In the genomic region with DNA sequence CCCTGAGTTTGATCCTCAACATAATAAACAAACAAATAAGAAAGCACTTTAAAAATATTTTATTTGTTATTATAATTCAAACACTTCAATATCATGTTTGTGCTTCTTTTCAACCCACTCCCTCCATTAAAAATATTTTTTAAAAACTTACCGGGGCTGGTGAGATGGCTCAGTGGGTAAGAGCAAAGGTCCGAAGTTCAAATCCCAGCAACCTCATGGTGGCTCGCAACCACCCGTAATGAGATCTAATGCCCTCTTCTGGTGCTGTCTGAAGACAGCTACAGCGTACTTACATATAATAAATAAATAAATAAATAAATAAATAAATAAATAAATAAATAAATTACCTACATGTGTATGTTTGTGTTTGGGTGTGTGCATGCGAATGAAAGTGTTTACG, we compare ENCODE assay signal across 33 mouse cellular contexts. TPM values are rescaled to one million over a fixed set of nuclear protein-coding genes. Genes with fewer than 3 reads are reported as not detected.
"Had no signal": no experiment of that assay in that cellular context is flagged by ENCODE, and none has a peak within 500 bp of the region (broad histone marks: within the 10 kb centered on the region; RNA-seq: fewer than 3 reads in every experiment).

No protein-coding gene starts in this region.

- ATAC-seq: hindbrain, postnatal 0 days had no signal

- H3K27ac ChIP-seq: heart, embryonic 13.5 days; hindbrain, embryonic 13.5 days; hindbrain, embryonic 15.5 days; hindbrain, postnatal 0 days; kidney, embryonic 15.5 days; limb, embryonic 13.5 days; limb, embryonic 15.5 days; liver, embryonic 12.5 days had no signal

- H3K4me1 ChIP-seq: hindbrain, embryonic 13.5 days; hindbrain, embryonic 15.5 days; limb, embryonic 13.5 days; limb, embryonic 15.5 days; liver, embryonic 12.5 days had no signal

- H3K4me3 ChIP-seq: heart, adult 2 months; heart, embryonic 13.5 days; heart, embryonic 15.5 days; hindbrain, embryonic 13.5 days; hindbrain, embryonic 15.5 days; kidney, embryonic 15.5 days; limb, embryonic 13.5 days; limb, embryonic 15.5 days; liver, embryonic 12.5 days had no signal

- DNase-seq: layer of hippocampus, postnatal 36 days had no signal

- H3K9me3 ChIP-seq: heart, embryonic 13.5 days; heart, embryonic 15.5 days; hindbrain, embryonic 13.5 days; hindbrain, embryonic 15.5 days; kidney, embryonic 15.5 days; limb, embryonic 13.5 days; limb, embryonic 15.5 days; liver, embryonic 12.5 days had no signal

- H3K9ac ChIP-seq: forebrain, postnatal 0 days; heart, embryonic 13.5 days; heart, embryonic 15.5 days; hindbrain, embryonic 13.5 days; hindbrain, embryonic 15.5 days; kidney, embryonic 15.5 days; limb, embryonic 13.5 days; limb, embryonic 15.5 days; liver, embryonic 12.5 days had no signal

- H3K27me3 ChIP-seq: heart, embryonic 13.5 days; heart, embryonic 15.5 days; hindbrain, embryonic 13.5 days; hindbrain, embryonic 15.5 days; kidney, embryonic 15.5 days; limb, embryonic 13.5 days; limb, embryonic 15.5 days; liver, embryonic 12.5 days had no signal

- H3K36me3 ChIP-seq: heart, embryonic 13.5 days; heart, embryonic 15.5 days; hindbrain, embryonic 13.5 days; hindbrain, embryonic 15.5 days; kidney, embryonic 15.5 days; limb, embryonic 13.5 days; limb, embryonic 15.5 days; liver, embryonic 12.5 days had no signal

- H3K4me2 ChIP-seq: heart, embryonic 11.5 days; heart, embryonic 13.5 days; heart, embryonic 15.5 days; hindbrain, embryonic 13.5 days; hindbrain, embryonic 15.5 days; kidney, embryonic 15.5 days; limb, embryonic 13.5 days; limb, embryonic 15.5 days; liver, embryonic 12.5 days had no signal

RNA-seq across cellular contexts. Expression of a gene that starts 58.8 kb away (rescaled TPM):
- total RNA-seq: forebrain, postnatal 0 days; gastrocnemius, adult 18-20 months; gastrocnemius, adult 8-10 months; gastrocnemius, postnatal 14 days; gastrocnemius, postnatal 36 days; heart, adult 2 months; heart, postnatal 10 days; heart, postnatal 25 days; hematopoietic stem cell, adult 5-6 weeks; hindbrain, postnatal 0 days; layer of hippocampus, adult 18-20 months; layer of hippocampus, adult 8-10 months; layer of hippocampus, postnatal 14 days; layer of hippocampus, postnatal 36 days; left cerebral cortex, adult 18-20 months; left cerebral cortex, adult 8-10 months; left cerebral cortex, postnatal 10 days; left cerebral cortex, postnatal 25 days; left cerebral cortex, postnatal 4 days; liver, adult 2 months had no signal
- polyA plus RNA-seq: forebrain, postnatal 0 days; heart, adult 2 months; heart, embryonic 11.5 days; heart, embryonic 13.5 days; heart, embryonic 15.5 days; hindbrain, embryonic 11.5 days; hindbrain, embryonic 13.5 days; hindbrain, embryonic 15.5 days; hindbrain, postnatal 0 days; intestine, embryonic 14.5 days; intestine, embryonic 16.5 days; kidney, embryonic 15.5 days; limb, embryonic 11.5 days; limb, embryonic 13.5 days; limb, embryonic 15.5 days; liver, embryonic 12.5 days had no signal
